Mouse (Mus musculus) thymus, postnatal 25 days (tissue): Measurements from ENCODE around the gene Armcx1.
"Not testable (repeated sequence)": the region's sequence is repeated elsewhere in the genome, so short reads cannot be mapped to it uniquely, and the experiment has no call there.

ENCODE experiments used
- DNase-seq: peaks from one replicate; pipeline ENCODE4 v3.0.0; 2022

The Armcx1 gene

GRCm38 (mm10) chrX:134717752-134718308 lies at the start of gene Armcx1:
TSS of gene Armcx1 (plus strand) at chrX:134717963.
- DNase-seq: peak; percentile 45

GRCm38 (mm10) chrX:134675022-134675421 lies 42.7 kb upstream of the Armcx1 start:
- no peak for DNase-seq

- no peak for DNase-seq
These were observed 41.8 kb upstream of the Armcx1 start for GRCm38 (mm10) chrX:134675959-134676358.

GRCm38 (mm10) chrX:134684936-134685335 lies 32.8 kb upstream of the Armcx1 start:
- no peak for DNase-seq

GRCm38 (mm10) chrX:134686267-134686666 lies 31.5 kb upstream of the Armcx1 start, which contains the start of gene Armcx4:
TSS of gene Armcx4 (plus strand) at chrX:134686519.
- DNase-seq: peak; percentile 45

GRCm38 (mm10) chrX:134686739-134687171 lies 31.0 kb upstream of the Armcx1 start:
- peak; percentile 6 for DNase-seq

GRCm38 (mm10) chrX:134689676-134690075 lies 28.1 kb upstream of the Armcx1 start:
- no peak for DNase-seq

- no peak for DNase-seq
These were observed 26.8 kb upstream of the Armcx1 start for GRCm38 (mm10) chrX:134690871-134691539.

- DNase-seq: no peak
These were observed 26.2 kb upstream of the Armcx1 start for GRCm38 (mm10) chrX:134691540-134691935.

GRCm38 (mm10) chrX:134716863-134717262 lies 900 bp upstream of the Armcx1 start:
- no peak for DNase-seq

GRCm38 (mm10) chrX:134718524-134718923 lies 761 bp downstream of the Armcx1 start:
- DNase-seq: peak; percentile 33

- DNase-seq: not testable (repeated sequence)
These were observed 6.0 kb downstream of the Armcx1 start for GRCm38 (mm10) chrX:134723762-134724161.

GRCm38 (mm10) chrX:134729778-134730177 lies 12.0 kb downstream of the Armcx1 start:
- DNase-seq: no peak

GRCm38 (mm10) chrX:134737796-134738195 lies 20.0 kb downstream of the Armcx1 start:
- DNase-seq: no peak

- no peak for DNase-seq
These were observed 21.4 kb downstream of the Armcx1 start for GRCm38 (mm10) chrX:134739160-134739559.

GRCm38 (mm10) chrX:134741862-134742261 lies 24.1 kb downstream of the Armcx1 start:
- DNase-seq: no peak

GRCm38 (mm10) chrX:134746459-134746858 lies 28.7 kb downstream of the Armcx1 start:
- DNase-seq: peak; percentile 57

- peak; percentile 71 for DNase-seq
These were observed 33.2 kb downstream of the Armcx1 start, which contains the start of gene Armcx6 for GRCm38 (mm10) chrX:134750764-134751592. TSS of gene Armcx6 (minus strand) at chrX:134751417.

GRCm38 (mm10) chrX:134751910-134752309 lies 34.1 kb downstream of the Armcx1 start:
- DNase-seq: no peak

GRCm38 (mm10) chrX:134752584-134752983 lies 34.8 kb downstream of the Armcx1 start:
- DNase-seq: no peak

- DNase-seq: peak; percentile 58
These were observed 38.9 kb downstream of the Armcx1 start, which contains the start of gene Armcx3 for GRCm38 (mm10) chrX:134756434-134757292. TSS of gene Armcx3 (plus strand) at chrX:134756595.

- DNase-seq: no peak
These were observed 39.7 kb downstream of the Armcx1 start for GRCm38 (mm10) chrX:134757293-134757995.
